Mouse (Mus musculus): Measurements from ENCODE around the gene Nme1. TPM values are rescaled to one million over a fixed set of nuclear protein-coding genes. Genes with fewer than 3 reads are reported as not detected.

Gene Nme1
- 100 to 1,000 TPM; 120 to 124 TPM for total RNA-seq (2021)

DNA sequence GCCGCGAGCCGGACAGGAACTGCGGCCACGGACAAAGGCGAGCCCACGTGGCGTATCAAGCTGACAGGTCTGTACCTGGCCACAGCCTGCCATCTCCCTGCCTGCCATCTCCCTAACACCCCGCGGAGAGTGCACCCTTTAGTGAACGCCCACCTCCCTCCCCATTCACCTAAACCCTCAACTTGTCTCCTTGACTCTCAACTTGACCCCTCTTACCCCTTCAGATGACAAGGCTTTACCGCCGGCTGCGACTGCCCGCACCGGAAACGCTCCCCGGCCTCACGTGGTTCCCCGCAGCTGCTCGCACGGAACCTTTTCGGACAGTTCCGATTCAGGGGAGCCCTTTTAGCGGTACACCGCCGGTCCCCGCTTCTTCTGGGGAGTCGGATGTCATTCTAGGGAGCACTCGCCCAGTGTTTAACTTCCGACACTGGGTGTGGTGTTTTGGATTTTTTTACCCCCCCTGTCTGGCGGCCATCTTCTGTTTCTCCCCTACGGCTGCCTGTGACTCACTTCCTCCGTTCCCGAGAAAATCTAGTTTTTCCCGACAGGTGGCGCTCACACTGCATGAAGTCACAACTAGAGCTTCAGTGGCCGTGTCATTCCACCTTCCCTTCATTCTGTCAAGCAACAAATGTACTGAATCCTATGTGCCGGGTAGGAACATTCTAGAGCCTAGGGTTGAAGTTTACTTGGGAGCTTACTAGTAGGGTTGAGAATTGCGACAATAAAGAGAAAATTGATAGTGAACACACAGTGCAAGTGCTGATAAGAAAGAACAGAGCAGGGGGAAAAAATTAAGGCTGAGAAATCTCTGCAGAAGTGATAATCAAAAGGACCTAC lies at the start of gene Nme1, which contains the start of gene Gm20390:
TSS of gene Nme1 (minus strand) at position 517 of the 843 bp plus-strand sequence.
TSS of gene Gm20390 (minus strand) at position 289 of the 843 bp plus-strand sequence.
- peak; percentile 95 to 98 for DNase-seq (ENCODE audit: extremely low spot score in 1 of 2, low spot score in 2 of 2)
- intact Hi-C loops (cut with DNase I), result loop anchor here (5.0 kb wide), 1 partner anchor 119 kb away; no protein-coding TSS in a partner anchor

- no peak for DNase-seq (ENCODE audit: extremely low spot score in 1 of 2, low spot score in 2 of 2)
Measured at GRCm38 (mm10) chr11:94003346-94003745, 35.0 kb upstream of the Nme1 start.

GRCm38 (mm10) chr11:93999276-93999675 lies 31.0 kb upstream of the Nme1 start:
- intact Hi-C loops (cut with DNase I), result loop anchor here (2.0 kb wide), 1 partner anchor 18 kb away; no protein-coding TSS in a partner anchor
- DNase-seq (ENCODE audit: extremely low spot score in 1 of 2, low spot score in 2 of 2), result no peak

More at GRCm38 (mm10) chr11:94003346-94003745, 35.0 kb upstream of the Nme1 start:
- intact Hi-C loops (cut with DNase I), result no loop called here

GRCm38 (mm10) chr11:93997141-93997775 lies 28.9 kb upstream of the Nme1 start:
- DNase-seq (ENCODE audit: extremely low spot score in 1 of 2, low spot score in 2 of 2), result peak; percentile 8 to 29
- intact Hi-C loops (cut with DNase I), result no loop called here

DNA sequence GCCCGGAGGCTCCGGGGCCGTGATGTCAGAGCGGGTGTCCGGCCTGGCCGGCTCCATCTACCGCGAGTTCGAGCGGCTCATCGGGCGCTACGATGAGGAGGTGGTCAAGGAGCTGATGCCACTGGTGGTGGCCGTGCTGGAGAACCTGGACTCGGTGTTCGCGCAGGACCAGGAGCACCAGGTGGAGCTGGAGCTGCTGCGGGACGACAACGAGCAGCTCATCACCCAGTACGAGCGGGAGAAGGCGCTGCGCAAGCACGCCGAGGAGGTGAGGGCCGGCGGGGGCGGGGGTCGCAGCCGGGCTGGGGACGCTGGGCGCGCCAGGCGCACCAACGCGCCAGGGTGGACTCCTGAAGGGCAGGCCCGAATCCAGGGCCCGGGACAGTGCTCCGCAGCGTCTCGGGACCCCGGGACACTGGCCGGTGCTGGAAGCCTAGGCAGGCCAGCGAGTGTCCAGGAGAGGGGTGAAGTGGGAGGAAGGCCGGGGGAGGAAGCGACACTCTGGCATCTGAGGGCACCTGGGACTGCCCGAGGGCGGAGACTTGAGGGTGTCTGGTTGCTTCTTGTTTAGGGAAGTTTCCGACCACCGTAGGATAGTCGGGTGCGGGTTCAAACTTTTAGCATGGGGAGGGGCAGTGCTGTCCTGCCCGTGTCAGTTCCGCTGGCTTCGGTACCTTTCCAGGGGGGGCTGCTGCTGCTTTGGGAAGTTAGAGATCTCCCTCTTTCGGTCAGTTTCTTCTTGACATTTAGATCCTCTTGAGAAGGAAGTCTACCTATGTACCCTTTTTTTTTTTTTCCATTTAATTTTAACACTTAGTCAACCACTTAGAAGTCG lies 28.2 kb upstream of the Nme1 start:
- intact Hi-C loops (cut with DNase I), result no loop called here
- DNase-seq (ENCODE audit: extremely low spot score in 1 of 2, low spot score in 2 of 2), result peak; percentile 27 to 67

DNA sequence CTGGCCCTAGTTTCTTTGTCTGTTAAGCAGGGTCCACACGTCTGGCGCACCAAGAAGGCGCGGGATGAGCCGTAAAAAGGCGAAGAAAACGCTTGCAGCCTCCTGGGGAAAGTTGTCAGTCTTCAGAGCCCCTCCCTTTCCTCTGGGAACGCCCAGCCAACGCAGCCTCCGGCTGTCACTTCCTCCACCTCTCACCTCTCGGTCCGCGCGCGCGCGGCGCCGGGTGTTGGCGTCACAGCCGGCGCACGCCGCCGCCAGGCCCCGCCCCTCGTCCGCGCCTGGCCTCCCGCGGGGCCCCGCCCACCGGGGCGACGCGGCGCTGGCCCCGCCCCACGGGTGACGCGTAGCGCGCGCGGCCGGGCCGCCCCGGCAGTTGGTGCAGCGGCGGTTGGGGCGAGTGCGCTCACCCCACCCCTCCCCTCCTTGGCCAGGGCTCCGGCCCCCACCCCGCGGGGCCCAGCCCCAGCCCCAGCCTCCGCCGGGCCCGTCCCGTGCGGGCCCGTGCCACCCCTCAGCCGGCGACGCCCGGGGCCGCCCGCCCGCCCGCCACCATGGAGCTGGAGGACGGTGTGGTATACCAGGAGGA lies 27.5 kb upstream of the Nme1 start, which contains the start of gene Spag9:
TSS of gene Spag9 (plus strand) at position 372 of the 586 bp plus-strand sequence.
- peak; percentile 83 to 97 for DNase-seq (ENCODE audit: extremely low spot score in 1 of 2, low spot score in 2 of 2)
- intact Hi-C loops (cut with DNase I), result no loop called here

DNA sequence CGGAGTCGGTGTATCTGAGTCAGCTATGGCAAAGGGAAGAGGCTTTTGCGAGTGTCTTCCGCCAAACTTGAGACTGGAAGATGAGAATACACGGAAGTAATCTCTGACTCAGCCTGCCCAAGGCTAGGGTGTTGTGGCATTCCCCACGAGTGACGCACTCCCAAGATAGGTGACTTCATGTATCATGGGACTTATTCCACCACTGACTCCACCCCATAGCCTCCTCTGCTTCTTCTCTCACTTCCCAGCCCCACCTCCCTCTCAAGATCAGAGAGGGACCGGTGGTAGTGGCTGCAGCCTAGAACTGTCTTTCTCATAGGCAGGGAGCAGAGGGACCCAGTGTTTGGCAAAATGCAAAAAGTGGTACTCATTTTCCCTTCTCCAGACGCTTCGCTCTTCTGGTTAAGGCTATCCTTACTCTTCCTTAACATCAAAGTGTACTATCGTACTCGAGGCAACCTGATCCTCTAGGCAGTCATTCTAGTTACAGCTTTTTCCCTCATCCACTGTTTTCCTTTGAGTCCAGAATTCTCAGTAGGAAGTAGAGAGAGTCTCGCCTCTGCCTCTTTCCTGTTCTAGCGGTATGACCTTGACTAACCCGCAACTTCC lies 26.9 kb upstream of the Nme1 start:
- peak; percentile 69 to 87 for DNase-seq (ENCODE audit: extremely low spot score in 1 of 2, low spot score in 2 of 2)
- intact Hi-C loops (cut with DNase I), result no loop called here

- DNase-seq (ENCODE audit: extremely low spot score in 1 of 2, low spot score in 2 of 2), result no peak
- intact Hi-C loops (cut with DNase I), result no loop called here
Measured at GRCm38 (mm10) chr11:93994531-93994930, 26.2 kb upstream of the Nme1 start.

DNA sequence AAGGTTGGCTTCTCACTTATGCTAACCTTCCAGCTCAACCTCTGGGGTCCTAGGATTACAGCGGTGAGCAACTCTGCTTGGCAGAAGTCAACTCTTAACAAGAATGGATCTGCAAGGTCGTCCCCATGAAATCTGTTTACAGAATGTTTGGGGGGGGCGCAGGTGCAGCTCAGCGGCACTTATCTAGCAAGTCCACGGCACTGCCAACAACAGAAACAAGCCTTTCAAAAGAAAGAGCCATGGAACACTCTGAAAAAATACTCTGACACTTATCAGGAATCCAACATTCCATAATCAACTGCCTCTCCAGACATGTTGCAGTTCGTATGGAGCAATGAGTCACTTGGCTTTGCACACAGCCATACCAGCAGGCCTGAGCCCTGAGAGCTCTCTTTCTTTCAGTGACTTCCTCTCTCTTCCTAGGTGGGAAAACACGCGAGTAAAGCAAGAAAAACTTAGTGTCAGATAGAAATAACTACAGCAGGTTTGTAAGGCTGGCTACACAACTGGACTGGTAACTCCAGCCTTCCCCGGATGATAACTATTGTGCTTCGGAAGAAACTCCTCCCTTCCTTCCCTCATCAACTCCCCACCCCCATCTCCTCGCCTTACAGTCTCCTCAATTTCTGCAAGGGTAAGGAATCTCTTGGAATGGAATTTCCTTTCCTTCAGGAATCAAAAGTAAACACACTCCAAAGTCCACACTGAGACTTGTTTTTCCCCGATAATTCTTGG lies 20.2 kb upstream of the Nme1 start:
- no peak for DNase-seq (ENCODE audit: extremely low spot score in 1 of 2, low spot score in 2 of 2)
- intact Hi-C loops (cut with DNase I), result no loop called here

DNA sequence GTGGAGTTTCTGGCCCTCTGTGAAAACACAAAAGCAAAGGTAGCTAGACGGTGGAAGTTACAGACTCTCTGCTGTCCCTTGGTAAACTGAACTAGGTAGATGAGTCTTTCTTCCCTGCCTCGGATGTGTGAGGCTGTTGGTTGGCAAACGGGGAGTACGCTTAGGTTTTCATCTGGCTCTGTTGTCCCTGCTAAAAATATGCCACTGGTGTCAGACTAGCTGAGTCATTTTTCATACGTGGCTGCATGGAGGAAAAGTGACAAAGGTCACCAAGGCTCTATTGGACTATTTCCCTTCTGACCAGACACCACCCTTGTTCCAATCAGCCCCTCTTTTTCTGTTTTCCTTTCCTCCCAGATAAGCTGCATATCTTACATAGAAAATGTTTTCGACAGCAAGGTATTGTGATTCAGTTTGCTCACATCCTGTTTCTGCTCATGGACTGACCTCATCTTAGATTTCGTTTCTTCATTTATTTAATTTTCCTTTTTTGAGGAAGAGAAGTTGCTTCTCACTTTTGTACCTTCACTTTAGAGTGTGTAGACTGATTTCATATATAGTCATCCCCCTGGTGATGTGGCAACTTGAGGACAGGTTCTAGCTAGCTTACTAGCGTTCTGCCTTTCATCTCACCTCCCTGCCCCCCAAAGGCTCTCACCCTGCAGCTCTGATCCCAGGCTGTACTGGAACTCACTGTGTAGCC lies 19.5 kb upstream of the Nme1 start:
- intact Hi-C loops (cut with DNase I), result no loop called here

GRCm38 (mm10) chr11:93987026-93987425 lies 18.7 kb upstream of the Nme1 start:
- intact Hi-C loops (cut with DNase I), result no loop called here
- DNase-seq (ENCODE audit: extremely low spot score in 1 of 2, low spot score in 2 of 2), result no peak

More for the DNA sequence above, 19.5 kb upstream of the Nme1 start:
- DNase-seq (ENCODE audit: extremely low spot score in 1 of 2, low spot score in 2 of 2), result no peak

- intact Hi-C loops (cut with DNase I), result no loop called here
- no peak for DNase-seq (ENCODE audit: extremely low spot score in 1 of 2, low spot score in 2 of 2)
Measured at GRCm38 (mm10) chr11:93986298-93986697, 18.0 kb upstream of the Nme1 start.

GRCm38 (mm10) chr11:93985265-93985664 lies 16.9 kb upstream of the Nme1 start:
- no peak for DNase-seq (ENCODE audit: extremely low spot score in 1 of 2, low spot score in 2 of 2)
- intact Hi-C loops (cut with DNase I), result no loop called here

GRCm38 (mm10) chr11:93984619-93985018 lies 16.3 kb upstream of the Nme1 start:
- no peak for DNase-seq (ENCODE audit: extremely low spot score in 1 of 2, low spot score in 2 of 2)
- intact Hi-C loops (cut with DNase I), result no loop called here

DNA sequence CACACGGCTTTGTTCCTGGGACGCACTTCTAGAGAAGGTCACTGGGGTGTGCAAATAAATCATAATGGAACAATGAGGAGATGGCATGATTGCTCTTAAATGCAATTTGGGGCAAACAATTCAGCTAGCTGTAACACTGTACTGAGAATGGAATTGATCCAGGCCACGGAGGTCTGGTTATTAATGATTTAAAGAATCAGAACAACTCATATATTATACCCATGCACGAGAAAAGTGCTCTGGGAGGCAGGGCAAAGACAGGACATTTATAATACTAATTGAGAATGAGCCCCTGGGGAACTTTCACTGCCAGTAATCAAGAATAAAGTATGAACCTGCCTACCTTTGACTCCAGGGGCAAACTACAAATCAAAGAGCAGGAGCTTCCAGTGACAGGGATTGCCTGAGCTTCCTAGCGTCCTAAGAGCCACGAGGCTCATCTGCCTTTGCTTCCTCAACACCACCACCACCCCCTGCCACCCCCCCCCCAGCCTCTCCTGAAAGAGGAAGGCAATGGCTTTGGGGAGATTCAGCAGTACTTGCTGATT lies 11.3 kb upstream of the Nme1 start:
- intact Hi-C loops (cut with DNase I), result no loop called here
- DNase-seq (ENCODE audit: extremely low spot score in 1 of 2, low spot score in 2 of 2), result no peak

GRCm38 (mm10) chr11:93972951-93973350 lies 4.6 kb upstream of the Nme1 start:
- intact Hi-C loops (cut with DNase I), result no loop called here
- no peak for DNase-seq (ENCODE audit: extremely low spot score in 1 of 2, low spot score in 2 of 2)

GRCm38 (mm10) chr11:93969799-93970198 lies 1.5 kb upstream of the Nme1 start:
- intact Hi-C loops (cut with DNase I), result loop anchor here (5.0 kb wide), 1 partner anchor 118 kb away; no protein-coding TSS in a partner anchor
- DNase-seq (ENCODE audit: extremely low spot score in 1 of 2, low spot score in 2 of 2), result no peak
